ENCODE assay signal across 8 mouse cellular contexts in genomic region chr2:26493021-26493781, GRCm38 (mm10). TPM values are rescaled to one million over a fixed set of nuclear protein-coding genes. Genes with fewer than 3 reads are reported as not detected.
A peak's percentile ranks its signal among the peaks of the same experiment; 100 is the strongest.
DNase-seq lines count a peak whose midpoint lies in the region; ATAC-seq and TF ChIP-seq lines count a peak whose summit lies in the region.

No protein-coding gene starts in this region.

- ATAC-seq in heart, embryonic 16.5 days (replicated peaks; ENCODE audit: extremely low read depth, insufficient read depth, low FRiP score), result peak; percentile 19; the same call in 1 of the 2 replicates
- no peak for ATAC-seq in limb, embryonic 14.5 days (ENCODE audit: low FRiP score, low read depth)
- no peak for ATAC-seq in neural tube, embryonic 12.5 days (ENCODE audit: low FRiP score, low read depth)

- intact Hi-C loops in left cerebral cortex, postnatal 14 days (cut with DNase I), result no loop called here

- H3K27ac ChIP-seq in heart, embryonic 16.5 days (ENCODE audit: low read length), result peak overlapping the region; percentile 88
- peak overlapping the region; percentile 44 for H3K27ac ChIP-seq in limb, embryonic 14.5 days (replicated peaks; ENCODE audit: low read depth, low read length)
- H3K27ac ChIP-seq in neural tube, embryonic 12.5 days, result peak overlapping the region; percentile 39; the same call in 1 of the 2 replicates

- peaks cover 85% of the 10 kb centered on the region for H3K4me1 ChIP-seq in heart, embryonic 16.5 days (ENCODE audit: control insufficient read depth, insufficient read depth, low read length)
- H3K4me1 ChIP-seq in limb, embryonic 14.5 days (ENCODE audit: control insufficient read depth, insufficient read depth, low read length), result peaks cover 63% of the 10 kb centered on the region
- H3K4me1 ChIP-seq in neural tube, embryonic 12.5 days, result peaks cover 100% of the 10 kb centered on the region

- H3K4me2 ChIP-seq in heart, embryonic 16.5 days (ENCODE audit: low read depth, low read length), result peak overlapping the region; percentile 51
- peak overlapping the region; percentile 24; the same call in 1 of the 2 replicates for H3K4me2 ChIP-seq in limb, embryonic 14.5 days (replicated peaks; ENCODE audit: low read depth, low read length, severe bottlenecking)
- H3K4me2 ChIP-seq in neural tube, embryonic 12.5 days (replicated peaks), result peak overlapping the region; percentile 81

- no peak for TF ChIP-seq POLR2A in limb, embryonic 14.5 days (IDR thresholded peaks at IDR 0.05; ENCODE audit: borderline replicate concordance, extremely low read depth, insufficient read depth, insufficient read length)

- H3K27me3 ChIP-seq in heart, embryonic 16.5 days (ENCODE audit: control insufficient read depth, insufficient read depth, low read length), result no peaks in the 10 kb centered on the region
- H3K27me3 ChIP-seq in limb, embryonic 14.5 days (ENCODE audit: control insufficient read depth, insufficient read depth, low read length), result no peaks in the 10 kb centered on the region
- no peaks in the 10 kb centered on the region for H3K27me3 ChIP-seq in neural tube, embryonic 12.5 days (replicated peaks)

- H3K36me3 ChIP-seq in heart, embryonic 16.5 days (ENCODE audit: control insufficient read depth, insufficient read depth), result 0 out of 2 replicates have a peak, but pooled peaks cover 2% of the 10 kb centered on the region
- no peaks in the 10 kb centered on the region for H3K36me3 ChIP-seq in limb, embryonic 14.5 days (ENCODE audit: control insufficient read depth, insufficient read depth, low read length)
- no peaks in the 10 kb centered on the region; the same call in 1 of the 2 replicates for H3K36me3 ChIP-seq in neural tube, embryonic 12.5 days

- peak; percentile 40 for DNase-seq in gastrocnemius, postnatal 25 days
- no peak for DNase-seq in gastrocnemius, postnatal 4 days (ENCODE audit: low spot score in 2 of 2)
- peak; percentile 70 for DNase-seq in brain, adult 2 months (ENCODE audit: low read depth, low spot score)
- DNase-seq in limb, embryonic 14.5 days (ENCODE audit: low spot score), result peak; percentile 58
- no peak for DNase-seq in adrenal gland, adult 18-20 months (ENCODE audit: low spot score in 2 of 2)
- no peak for DNase-seq in left cerebral cortex, postnatal 14 days (ENCODE audit: low spot score in 2 of 2)

- no peaks in the 10 kb centered on the region for H3K9me3 ChIP-seq in heart, embryonic 16.5 days (replicated peaks; ENCODE audit: control insufficient read depth, low read length)
- H3K9me3 ChIP-seq in limb, embryonic 14.5 days (ENCODE audit: control insufficient read depth, low read length), result no peaks in the 10 kb centered on the region
- no peaks in the 10 kb centered on the region for H3K9me3 ChIP-seq in neural tube, embryonic 12.5 days

- peak overlapping the region; percentile 13 for H3K4me3 ChIP-seq in heart, embryonic 16.5 days (ENCODE audit: low read length)
- H3K4me3 ChIP-seq in limb, embryonic 14.5 days (replicated peaks; ENCODE audit: low read length), result no peak overlapping the region
- 0 out of 2 replicates have a peak overlapping the region, but pooled peaks have one; percentile 11 for H3K4me3 ChIP-seq in neural tube, embryonic 12.5 days

- H3K9ac ChIP-seq in heart, embryonic 16.5 days (ENCODE audit: low read length), result peak overlapping the region; percentile 24
- no peak overlapping the region for H3K9ac ChIP-seq in limb, embryonic 14.5 days (ENCODE audit: low read depth, low read length, severe bottlenecking)
- H3K9ac ChIP-seq in neural tube, embryonic 12.5 days, result peak overlapping the region; percentile 35; the same call in 1 of the 2 replicates

- 42% methylated on average over 9 of the region's 9 CpGs for WGBS in heart, embryonic 16.5 days
- WGBS in limb, embryonic 14.5 days, result 14% methylated on average over 9 of the region's 9 CpGs
- WGBS in neural tube, embryonic 12.5 days, result 20% methylated on average over 9 of the region's 9 CpGs

RNA-seq across cellular contexts. Expression of gene Notch1, which starts 23.3 kb away (rescaled TPM):
- total RNA-seq in gastrocnemius, postnatal 25 days (2021), result 1 to 10 TPM; 7.0 to 9.2 TPM
- 10 to 100 TPM; 48.4 to 52.9 TPM for total RNA-seq in gastrocnemius, postnatal 4 days (2021)
- 17.9 and 21.8 TPM in 2 replicates for polyA plus RNA-seq in heart, embryonic 16.5 days (2015; fragmentation: Nextera tagmentation; extraction: Ambion mirVana)
- polyA plus RNA-seq in limb, embryonic 14.5 days (2012; rRNA removed), result 28.1 and 40.2 TPM in 2 replicates
- 44.5 and 47.0 TPM in 2 replicates for polyA plus RNA-seq in limb, embryonic 14.5 days (2014; fragmentation: Nextera tagmentation; extraction: Ambion mirVana)
- polyA plus RNA-seq in neural tube, embryonic 12.5 days (2016; fragmentation: Nextera tagmentation; extraction: Ambion mirVana), result 44.7 and 48.2 TPM in 2 replicates
- 10 to 100 TPM; 21.5 to 22.0 TPM for total RNA-seq in adrenal gland, adult 18-20 months (2021)
- total RNA-seq in left cerebral cortex, postnatal 14 days (2021), result 10 to 100 TPM; 23.6 to 27.5 TPM

RNA-seq across cellular contexts. Expression of gene Sec16a, which starts 48.2 kb away (rescaled TPM):
- 10 to 100 TPM; 22.0 to 23.9 TPM for total RNA-seq in gastrocnemius, postnatal 25 days (2021)
- total RNA-seq in gastrocnemius, postnatal 4 days (2021), result 10 to 100 TPM; 40.9 to 45.4 TPM
- 14.5 and 14.8 TPM in 2 replicates for polyA plus RNA-seq in heart, embryonic 16.5 days (2015; fragmentation: Nextera tagmentation; extraction: Ambion mirVana)
- 62.5 and 73.3 TPM in 2 replicates for polyA plus RNA-seq in limb, embryonic 14.5 days (2012; rRNA removed)
- 47.1 and 47.6 TPM in 2 replicates for polyA plus RNA-seq in limb, embryonic 14.5 days (2014; fragmentation: Nextera tagmentation; extraction: Ambion mirVana)
- polyA plus RNA-seq in neural tube, embryonic 12.5 days (2016; fragmentation: Nextera tagmentation; extraction: Ambion mirVana), result 26.0 and 26.3 TPM in 2 replicates
- total RNA-seq in adrenal gland, adult 18-20 months (2021), result 10 to 100 TPM; 52.2 to 69.1 TPM
- total RNA-seq in left cerebral cortex, postnatal 14 days (2021), result 10 to 100 TPM; 42.3 to 45.5 TPM

Comparison
In these comparisons a context has a peak if more than half of its experiments do, and no peak if none do; other contexts are left out.
1. DNase-seq: peak in gastrocnemius, postnatal 25 days (single experiment), brain, adult 2 months (single experiment) and limb, embryonic 14.5 days (single experiment); none in gastrocnemius, postnatal 4 days (0 of 2), adrenal gland, adult 18-20 months (0 of 2) and left cerebral cortex, postnatal 14 days (0 of 2).
2. H3K4me2 ChIP-seq: peak in every context shown above with its lines; median percentile 81 in neural tube, embryonic 12.5 days; 51 in heart, embryonic 16.5 days; 24 in limb, embryonic 14.5 days.
3. Peak in every context shown above with its lines, with median percentiles within 50 percentile points of each other: H3K27ac ChIP-seq.